16 mouse cellular contexts compared by ENCODE assay signal in genomic region chr5:24738517-24738916, GRCm38 (mm10). TPM values are rescaled to one million over a fixed set of nuclear protein-coding genes. Genes with fewer than 3 reads are reported as not detected.
A peak's percentile ranks its signal among the peaks of the same experiment; 100 is the strongest.
DNase-seq lines count a peak whose midpoint lies in the region; ATAC-seq and TF ChIP-seq lines count a peak whose summit lies in the region.
"Had no signal": no experiment of that assay in that cellular context is flagged by ENCODE, and none has a peak within 500 bp of the region (broad histone marks: within the 10 kb centered on the region; RNA-seq: fewer than 3 reads in every experiment).

No protein-coding gene starts in this region.

- H3K4me2 ChIP-seq in heart, embryonic 16.5 days (ENCODE audit: low read depth, low read length) = no peak overlapping the region
- H3K4me2 ChIP-seq in kidney, postnatal 0 days (ENCODE audit: low read length) = no peak overlapping the region
- no peak overlapping the region for H3K4me2 ChIP-seq in midbrain, embryonic 11.5 days
- H3K4me2 ChIP-seq in midbrain, embryonic 15.5 days = no peak overlapping the region
- H3K4me2 ChIP-seq: embryonic facial prominence, embryonic 13.5 days had no signal

- H3K27ac ChIP-seq in gastrocnemius, adult 2 months = peak overlapping the region; percentile 71; the same call in 1 of the 2 replicates
- H3K27ac ChIP-seq in heart, embryonic 16.5 days (ENCODE audit: low read length) = peak overlapping the region; percentile 88
- H3K27ac ChIP-seq in kidney, postnatal 0 days = peak overlapping the region; percentile 77
- H3K27ac ChIP-seq in midbrain, embryonic 11.5 days (ENCODE audit: low read depth, low read length) = no peak overlapping the region
- H3K27ac ChIP-seq in midbrain, embryonic 15.5 days = no peak overlapping the region
- H3K27ac ChIP-seq: embryonic facial prominence, embryonic 13.5 days; liver, embryonic 14.5 days had no signal

- H3K4me1 ChIP-seq in heart, embryonic 16.5 days (ENCODE audit: control insufficient read depth, insufficient read depth, low read length) = peaks cover 14% of the 10 kb centered on the region
- peaks cover 3% of the 10 kb centered on the region; the same call in 1 of the 2 replicates for H3K4me1 ChIP-seq in kidney, postnatal 0 days (replicated peaks; ENCODE audit: insufficient read depth, low read length)
- H3K4me1 ChIP-seq in midbrain, embryonic 11.5 days (ENCODE audit: control insufficient read depth, insufficient read depth, low read length) = no peaks in the 10 kb centered on the region; the same call in 1 of the 2 replicates
- no peaks in the 10 kb centered on the region for H3K4me1 ChIP-seq in midbrain, embryonic 15.5 days

- whole genome bisulfite sequencing in heart, embryonic 16.5 days = 67% methylated on average over 1 of the region's 1 CpGs
- WGBS in kidney, postnatal 0 days = 85% methylated on average over 1 of the region's 1 CpGs
- 94% methylated on average over 1 of the region's 1 CpGs for WGBS in midbrain, embryonic 11.5 days
- 93% methylated on average over 1 of the region's 1 CpGs for WGBS in midbrain, embryonic 15.5 days

- H3K9me3 ChIP-seq in heart, embryonic 16.5 days (replicated peaks; ENCODE audit: control insufficient read depth, low read length) = no peaks in the 10 kb centered on the region
- no peaks in the 10 kb centered on the region for H3K9me3 ChIP-seq in kidney, postnatal 0 days (replicated peaks; ENCODE audit: low read length)
- no peaks in the 10 kb centered on the region for H3K9me3 ChIP-seq in midbrain, embryonic 11.5 days (ENCODE audit: control insufficient read depth, low read length)
- H3K9me3 ChIP-seq in midbrain, embryonic 15.5 days = no peaks in the 10 kb centered on the region
- H3K9me3 ChIP-seq: embryonic facial prominence, embryonic 13.5 days; G1E; hindbrain, embryonic 10.5 days; megakaryocyte, embryonic 14.5 days had no signal

- no peaks in the 10 kb centered on the region for H3K27me3 ChIP-seq in heart, embryonic 16.5 days (ENCODE audit: control insufficient read depth, insufficient read depth, low read length)
- H3K27me3 ChIP-seq in kidney, postnatal 0 days (ENCODE audit: insufficient read depth, low read length) = no peaks in the 10 kb centered on the region
- H3K27me3 ChIP-seq in midbrain, embryonic 11.5 days (ENCODE audit: control insufficient read depth, insufficient read depth, low read length) = no peaks in the 10 kb centered on the region
- no peaks in the 10 kb centered on the region for H3K27me3 ChIP-seq in midbrain, embryonic 15.5 days (replicated peaks)
- H3K27me3 ChIP-seq: embryonic facial prominence, embryonic 13.5 days had no signal

- no peak for DNase-seq in gastrocnemius, adult 2 months
- DNase-seq in gastrocnemius, adult 8-10 months (ENCODE audit: low spot score in 2 of 2) = no peak
- no peak for DNase-seq in heart, adult 18-20 months
- no peak for DNase-seq in kidney, postnatal 0 days (ENCODE audit: low spot score)
- DNase-seq in kidney, adult 11 months = no peak
- peak; percentile 28 for DNase-seq in midbrain, embryonic 11.5 days (ENCODE audit: low spot score, missing footprints)

- H3K4me3 ChIP-seq in gastrocnemius, adult 2 months = no peak overlapping the region
- H3K4me3 ChIP-seq in heart, embryonic 16.5 days (ENCODE audit: low read length) = no peak overlapping the region
- no peak overlapping the region for H3K4me3 ChIP-seq in kidney, postnatal 0 days (replicated peaks; ENCODE audit: low read depth, low read length)
- H3K4me3 ChIP-seq in midbrain, embryonic 11.5 days (ENCODE audit: low read depth, low read length) = no peak overlapping the region
- H3K4me3 ChIP-seq in midbrain, embryonic 15.5 days = no peak overlapping the region
- H3K4me3 ChIP-seq: embryonic facial prominence, embryonic 13.5 days; hindbrain, embryonic 10.5 days had no signal

- H3K36me3 ChIP-seq in heart, embryonic 16.5 days (ENCODE audit: control insufficient read depth, insufficient read depth) = no peaks in the 10 kb centered on the region
- H3K36me3 ChIP-seq in kidney, postnatal 0 days (ENCODE audit: insufficient read depth, low read length) = no peaks in the 10 kb centered on the region
- no peaks in the 10 kb centered on the region for H3K36me3 ChIP-seq in midbrain, embryonic 11.5 days (ENCODE audit: control insufficient read depth, insufficient read depth, low read length)
- no peaks in the 10 kb centered on the region for H3K36me3 ChIP-seq in midbrain, embryonic 15.5 days (replicated peaks)
- H3K36me3 ChIP-seq: G1E; hindbrain, embryonic 10.5 days had no signal

- no peak for ATAC-seq in heart, embryonic 16.5 days (replicated peaks; ENCODE audit: extremely low read depth, insufficient read depth, low FRiP score)
- no peak for ATAC-seq in kidney, postnatal 0 days (replicated peaks; ENCODE audit: low FRiP score, low read depth)
- ATAC-seq in midbrain, embryonic 11.5 days (ENCODE audit: low FRiP score) = no peak
- ATAC-seq in midbrain, embryonic 15.5 days (replicated peaks) = no peak

- H3K9ac ChIP-seq in heart, embryonic 16.5 days (ENCODE audit: low read length) = no peak overlapping the region
- H3K9ac ChIP-seq in kidney, postnatal 0 days (ENCODE audit: low read depth, low read length) = no peak overlapping the region
- no peak overlapping the region for H3K9ac ChIP-seq in midbrain, embryonic 11.5 days (ENCODE audit: low read length)
- no peak overlapping the region for H3K9ac ChIP-seq in midbrain, embryonic 15.5 days
- H3K9ac ChIP-seq: embryonic facial prominence, embryonic 13.5 days; liver, embryonic 14.5 days had no signal

- intact Hi-C loops in gastrocnemius, adult 2 months (cut with DNase I) = no loop called here

- TF ChIP-seq CTCF in gastrocnemius, adult 2 months (IDR thresholded peaks at IDR 0.05) = no peak
- TF ChIP-seq CTCF in kidney, postnatal 0 days (IDR thresholded peaks at IDR 0.05; ENCODE audit: low read depth) = no peak

RNA-seq across cellular contexts. Expression of gene Wdr86, which starts 8.0 kb away (rescaled TPM):
- not detected for total RNA-seq in gastrocnemius, adult 2 months (2021)
- under 1 TPM in 1 of 4 experiments, not detected in 3; 0.18 TPM for total RNA-seq in gastrocnemius, adult 8-10 months (2022)
- 4.2 and 7.0 TPM in 2 replicates for polyA plus RNA-seq in heart, embryonic 16.5 days (2015; fragmentation: Nextera tagmentation; extraction: Ambion mirVana)
- total RNA-seq in heart, adult 18-20 months (2021) = under 1 TPM; 0.39 to 0.52 TPM
- 21.3 and 21.9 TPM in 2 replicates for polyA plus RNA-seq in kidney, postnatal 0 days (2015; fragmentation: Nextera tagmentation; extraction: Ambion mirVana)
- 8.7 and 10.3 TPM in 2 replicates for polyA plus RNA-seq in midbrain, embryonic 11.5 days (2014; fragmentation: Nextera tagmentation; extraction: Ambion mirVana)
- polyA plus RNA-seq in midbrain, embryonic 15.5 days (2015; fragmentation: Nextera tagmentation; extraction: Ambion mirVana) = 6.7 and 8.6 TPM in 2 replicates
- polyA plus RNA-seq: G1E had no signal

RNA-seq across cellular contexts. Expression of gene Crygn, which starts 19.3 kb away (rescaled TPM):
- not detected for total RNA-seq in gastrocnemius, adult 2 months (2021)
- total RNA-seq in gastrocnemius, adult 8-10 months (2022) = not detected
- 1.7 and 2.2 TPM in 2 replicates for polyA plus RNA-seq in heart, embryonic 16.5 days (2015; fragmentation: Nextera tagmentation; extraction: Ambion mirVana)
- total RNA-seq in heart, adult 18-20 months (2021) = not detected
- polyA plus RNA-seq in kidney, postnatal 0 days (2015; fragmentation: Nextera tagmentation; extraction: Ambion mirVana) = 5.8 and 7.1 TPM in 2 replicates
- 0.68 and 1.2 TPM in 2 replicates for polyA plus RNA-seq in midbrain, embryonic 11.5 days (2014; fragmentation: Nextera tagmentation; extraction: Ambion mirVana)
- 1.7 and 2.5 TPM in 2 replicates for polyA plus RNA-seq in midbrain, embryonic 15.5 days (2015; fragmentation: Nextera tagmentation; extraction: Ambion mirVana)
- total RNA-seq: G1E; gastrocnemius, postnatal 10 days; left cerebral cortex, adult 18-20 months; midbrain, postnatal 0 days had no signal

RNA-seq across cellular contexts. Expression of gene Nub1, which starts 53.2 kb away (rescaled TPM):
- total RNA-seq in gastrocnemius, adult 2 months (2021) = 10 to 100 TPM; 28.3 to 34.3 TPM
- 10 to 100 TPM; 30.6 to 36.8 (median 34.1) TPM for total RNA-seq in gastrocnemius, adult 8-10 months (2022)
- polyA plus RNA-seq in heart, embryonic 16.5 days (2015; fragmentation: Nextera tagmentation; extraction: Ambion mirVana) = 25.8 and 27.1 TPM in 2 replicates
- 10 to 100 TPM; 35.4 to 41.2 TPM for total RNA-seq in heart, adult 18-20 months (2021)
- polyA plus RNA-seq in kidney, postnatal 0 days (2015; fragmentation: Nextera tagmentation; extraction: Ambion mirVana) = 35.2 and 35.3 TPM in 2 replicates
- 36.8 and 38.8 TPM in 2 replicates for polyA plus RNA-seq in midbrain, embryonic 11.5 days (2014; fragmentation: Nextera tagmentation; extraction: Ambion mirVana)
- polyA plus RNA-seq in midbrain, embryonic 15.5 days (2015; fragmentation: Nextera tagmentation; extraction: Ambion mirVana) = 47.5 and 48.7 TPM in 2 replicates

Comparison
In these comparisons a context has a peak if more than half of its experiments do, and no peak if none do; other contexts are left out.
1. H3K27ac ChIP-seq: peak in gastrocnemius, adult 2 months (single experiment), heart, embryonic 16.5 days (single experiment) and kidney, postnatal 0 days (single experiment); none in midbrain, embryonic 11.5 days (single experiment) and midbrain, embryonic 15.5 days (single experiment).